Mouse (Mus musculus) liver, embryonic 12.5 days (tissue): Measurements from ENCODE around the gene Rnf145. TPM values are rescaled to one million over a fixed set of nuclear protein-coding genes. Genes with fewer than 3 reads are reported as not detected.

ENCODE experiments used
- ATAC-seq: fragments of 200-750 bp; cut with Nextera tagmentation; 2 replicates; pipeline ENCODE4 v1.8.0; 2017; ENCODE audit warnings: moderate number of reproducible peaks, mild to moderate bottlenecking, moderate library complexity
- H3K27ac ChIP-seq: fragments of 300-500 bp; sonication (generic); 2 replicates; pipeline ENCODE4 v1.5.1; 2016; ENCODE audit warnings: mild to moderate bottlenecking
- H3K27me3 ChIP-seq: fragments of 300-500 bp; sonication (generic); replicated peaks from 2 replicates; pipeline ENCODE4 v1.6.1; 2016; ENCODE audit warnings: mild to moderate bottlenecking, moderate library complexity
- H3K36me3 ChIP-seq: fragments of 300-500 bp; sonication (generic); 2 replicates; pipeline ENCODE4 v1.6.1; 2016; ENCODE audit warnings: mild to moderate bottlenecking, moderate library complexity
- H3K4me1 ChIP-seq: fragments of 300-500 bp; sonication (generic); 2 replicates; pipeline ENCODE4 v1.6.1; 2016
- H3K4me2 ChIP-seq: fragments of 300-500 bp; sonication (generic); 2 replicates; pipeline ENCODE4 v1.6.1; 2016; ENCODE audit warnings: mild to moderate bottlenecking, moderate library complexity
- H3K4me3 ChIP-seq: fragments of 300-500 bp; sonication (generic); 2 replicates; pipeline ENCODE4 v1.5.1; 2016; ENCODE audit warnings: mild to moderate bottlenecking, moderate library complexity
- H3K9ac ChIP-seq: fragments of 300-500 bp; sonication (generic); 2 replicates; pipeline ENCODE4 v1.6.1; 2016; ENCODE audit warnings: mild to moderate bottlenecking, moderate library complexity
- H3K9me3 ChIP-seq: fragments of 300-500 bp; sonication (generic); replicated peaks from 2 replicates; pipeline ENCODE4 v1.6.1; 2016; ENCODE audit warnings: mild to moderate bottlenecking, moderate library complexity
- WGBS: fragments of 180-500 bp; shearing (Covaris S2); methylation state at CpG from one replicate; pipeline ENCODE4 v1.1.7; 2016; ENCODE audit not compliant: insufficient replicate concordance; 5-methylcytosine and 5-hydroxymethylcytosine counted together
- polyA plus RNA-seq: library from polyadenylated mRNA; unstranded; fragments of >200 nt; fragmentation: Nextera tagmentation; extraction: Ambion mirVana; gene quantifications from 2 replicates; pipeline ENCODE4 v1.2.1, GENCODE M21; 2016

The Rnf145 gene
- polyA plus RNA-seq, 1 experiment from 2014 or later = 64.7 TPM

DNA sequence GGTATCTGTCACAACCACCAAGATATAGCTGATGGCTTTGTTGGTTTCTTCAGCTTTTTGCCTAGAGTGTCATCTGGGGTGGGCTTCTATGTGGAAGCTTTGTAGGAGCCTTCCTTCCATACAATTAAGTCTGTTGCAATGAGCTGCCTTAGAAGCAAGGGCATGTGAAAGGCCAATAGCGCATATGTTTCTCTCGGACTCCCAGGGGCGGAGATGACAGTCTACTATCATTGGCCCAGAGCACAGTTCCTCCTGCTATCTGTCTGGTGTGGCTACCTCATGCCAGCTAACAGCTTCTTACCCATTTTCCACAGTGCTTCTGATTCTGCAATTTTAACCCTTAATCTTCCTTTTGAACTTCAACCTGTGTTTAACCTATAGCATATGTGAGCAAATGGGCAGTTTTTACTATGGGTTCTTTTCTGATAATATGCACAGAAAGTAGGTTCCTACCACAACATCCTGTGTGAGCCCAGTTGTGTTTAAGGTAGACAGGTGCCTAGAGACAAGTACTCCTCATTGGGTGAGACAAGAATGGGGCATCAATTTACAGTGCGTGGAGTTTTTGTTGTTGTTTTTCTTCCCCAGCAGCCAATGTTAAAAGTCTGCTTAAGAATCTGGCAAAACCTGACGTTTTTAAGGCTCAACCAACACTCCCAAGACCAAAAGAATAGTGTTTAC is 24.0 kb upstream of the Rnf145 start:
- Histone ChIP-seq H3K36me3 (no peaks in the 10 kb centered on the region), H3K27me3 (no peaks in the 10 kb centered on the region), H3K27ac (peak overlapping the region; percentile 69), H3K4me2 (peak overlapping the region; percentile 33; the same call in 1 of the 2 replicates), H3K4me3 (no peak overlapping the region), H3K4me1 (peaks cover 45% of the 10 kb centered on the region), H3K9me3 (no peaks in the 10 kb centered on the region), H3K9ac (no peak overlapping the region)
- WGBS = 54% methylated on average over 5 of the region's 5 CpGs
- peak; percentile 91 for ATAC-seq

GRCm38 (mm10) chr11:44496217-44496616 is 22.5 kb upstream of the Rnf145 start:
- 68% methylated on average over 3 of the region's 3 CpGs for WGBS
- Histone ChIP-seq H3K4me3 (no peak overlapping the region), H3K27ac (peak overlapping the region; percentile 61), H3K9ac (0 out of 2 replicates have a peak overlapping the region, but pooled peaks have one; percentile 14), H3K9me3 (no peaks in the 10 kb centered on the region), H3K27me3 (0 out of 2 replicates have a peak, but pooled peaks cover 4% of the 10 kb centered on the region), H3K4me2 (no peak overlapping the region), H3K4me1 (peaks cover 45% of the 10 kb centered on the region), H3K36me3 (no peaks in the 10 kb centered on the region)
- no peak for ATAC-seq

GRCm38 (mm10) chr11:44498412-44499272 is 20.1 kb upstream of the Rnf145 start:
- WGBS = 58% methylated on average over 13 of the region's 13 CpGs

GRCm38 (mm10) chr11:44500966-44501365 is 17.8 kb upstream of the Rnf145 start:
- ATAC-seq = no peak
- 68% methylated on average over 7 of the region's 7 CpGs for WGBS
- Histone ChIP-seq H3K4me1 (peaks cover 35% of the 10 kb centered on the region), H3K27ac (no peak overlapping the region), H3K9ac (no peak overlapping the region), H3K4me2 (no peak overlapping the region), H3K27me3 (0 out of 2 replicates have a peak, but pooled peaks cover 4% of the 10 kb centered on the region), H3K36me3 (no peaks in the 10 kb centered on the region), H3K9me3 (no peaks in the 10 kb centered on the region), H3K4me3 (no peak overlapping the region)

More at GRCm38 (mm10) chr11:44498412-44499272, 20.1 kb upstream of the Rnf145 start:
- H3K27me3 ChIP-seq = 0 out of 2 replicates have a peak, but pooled peaks cover 4% of the 10 kb centered on the region
- H3K4me2 ChIP-seq = no peak overlapping the region
- no peaks in the 10 kb centered on the region for H3K36me3 ChIP-seq
- ATAC-seq = 0 out of 2 replicates have a peak, but pooled peaks have one; percentile 16
- no peak overlapping the region for H3K9ac ChIP-seq
- no peak overlapping the region for H3K4me3 ChIP-seq
- no peaks in the 10 kb centered on the region for H3K9me3 ChIP-seq
- H3K27ac ChIP-seq = peak overlapping the region; percentile 46
- H3K4me1 ChIP-seq = peaks cover 45% of the 10 kb centered on the region

DNA sequence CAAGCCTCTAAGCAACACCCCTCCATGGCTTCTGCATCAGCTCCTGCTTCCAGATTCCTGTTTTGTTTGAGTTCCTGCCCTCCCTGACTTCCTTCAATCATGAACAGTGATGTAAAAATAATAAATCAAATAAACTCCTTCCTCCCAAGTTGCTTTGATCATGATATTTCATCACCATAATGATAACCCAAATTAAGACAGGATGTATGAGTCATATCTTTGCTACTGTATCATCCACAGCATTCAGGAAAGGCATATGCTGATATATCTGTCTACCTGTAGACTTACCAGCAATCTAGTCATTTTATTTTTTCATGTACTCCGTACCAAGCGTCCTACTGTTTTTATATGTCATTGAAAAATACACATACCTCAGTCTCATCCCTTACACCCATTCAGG is 17.3 kb upstream of the Rnf145 start:
- H3K36me3 ChIP-seq = no peaks in the 10 kb centered on the region
- no peak overlapping the region for H3K27ac ChIP-seq
- H3K9ac ChIP-seq = no peak overlapping the region
- H3K4me1 ChIP-seq = peaks cover 34% of the 10 kb centered on the region
- H3K4me2 ChIP-seq = no peak overlapping the region
- no peaks in the 10 kb centered on the region for H3K9me3 ChIP-seq
- H3K4me3 ChIP-seq = no peak overlapping the region
- ATAC-seq = no peak
- WGBS = 89% methylated on average over 2 of the region's 2 CpGs
- H3K27me3 ChIP-seq = 0 out of 2 replicates have a peak, but pooled peaks cover 4% of the 10 kb centered on the region

GRCm38 (mm10) chr11:44502931-44503330 is 15.8 kb upstream of the Rnf145 start:
- Histone ChIP-seq H3K27me3 (0 out of 2 replicates have a peak, but pooled peaks cover 4% of the 10 kb centered on the region), H3K36me3 (no peaks in the 10 kb centered on the region), H3K27ac (no peak overlapping the region), H3K4me3 (no peak overlapping the region), H3K9ac (no peak overlapping the region), H3K4me2 (no peak overlapping the region), H3K4me1 (peaks cover 32% of the 10 kb centered on the region), H3K9me3 (no peaks in the 10 kb centered on the region)
- no peak for ATAC-seq
- 67% methylated on average over 5 of the region's 5 CpGs for WGBS

GRCm38 (mm10) chr11:44504146-44504545 is 14.6 kb upstream of the Rnf145 start:
- WGBS = 89% methylated on average over 7 of the region's 7 CpGs
- no peak for ATAC-seq
- Histone ChIP-seq H3K4me3 (no peak overlapping the region), H3K4me2 (no peak overlapping the region), H3K27ac (0 out of 2 replicates have a peak overlapping the region, but pooled peaks have one; percentile 56), H3K9me3 (no peaks in the 10 kb centered on the region), H3K27me3 (0 out of 2 replicates have a peak, but pooled peaks cover 4% of the 10 kb centered on the region), H3K4me1 (peaks cover 30% of the 10 kb centered on the region), H3K36me3 (no peaks in the 10 kb centered on the region), H3K9ac (no peak overlapping the region)

GRCm38 (mm10) chr11:44504761-44505160 is 14.0 kb upstream of the Rnf145 start:
- Histone ChIP-seq H3K36me3 (no peaks in the 10 kb centered on the region), H3K27ac (peak overlapping the region; percentile 56; the same call in 1 of the 2 replicates), H3K27me3 (0 out of 2 replicates have a peak, but pooled peaks cover 4% of the 10 kb centered on the region), H3K4me2 (no peak overlapping the region), H3K9ac (no peak overlapping the region), H3K4me3 (no peak overlapping the region), H3K4me1 (peaks cover 34% of the 10 kb centered on the region), H3K9me3 (no peaks in the 10 kb centered on the region)
- ATAC-seq = no peak
- 71% methylated on average over 3 of the region's 3 CpGs for WGBS

- H3K4me2 ChIP-seq = peak overlapping the region; percentile 63
- peak; percentile 89 for ATAC-seq
- peak overlapping the region; percentile 71 for H3K9ac ChIP-seq
- peaks cover 74% of the 10 kb centered on the region for H3K4me1 ChIP-seq
- H3K36me3 ChIP-seq = no peaks in the 10 kb centered on the region
- no peaks in the 10 kb centered on the region for H3K27me3 ChIP-seq
- no peaks in the 10 kb centered on the region for H3K9me3 ChIP-seq
- H3K4me3 ChIP-seq = peak overlapping the region; percentile 25
- H3K27ac ChIP-seq = peak overlapping the region; percentile 96
- 17% methylated on average over 4 of the region's 4 CpGs for WGBS
Measured at GRCm38 (mm10) chr11:44508876-44509275, 9.9 kb upstream of the Rnf145 start.

DNA sequence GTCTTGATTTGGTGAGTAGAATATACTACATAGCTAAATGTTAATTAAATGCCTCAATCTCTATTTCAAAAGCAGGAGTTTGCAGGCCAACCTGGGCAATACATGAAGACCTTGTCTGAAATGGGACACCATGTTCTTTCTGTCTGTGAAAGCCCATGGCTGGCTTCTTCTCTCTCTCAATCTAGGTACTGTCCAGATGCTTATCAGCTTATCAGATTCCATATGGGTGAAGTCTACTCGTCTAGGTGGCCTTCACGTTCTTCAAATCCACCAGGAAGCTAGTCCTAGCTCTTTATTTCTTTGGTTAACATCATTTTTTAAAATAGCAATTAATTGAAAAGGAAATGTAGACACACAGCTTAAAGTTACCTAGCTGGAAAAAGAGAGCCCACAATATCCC is 8.9 kb upstream of the Rnf145 start:
- Histone ChIP-seq H3K9ac (peak overlapping the region; percentile 64), H3K27ac (peak overlapping the region; percentile 96)
- WGBS = 36% methylated on average over 2 of the region's 2 CpGs

DNA sequence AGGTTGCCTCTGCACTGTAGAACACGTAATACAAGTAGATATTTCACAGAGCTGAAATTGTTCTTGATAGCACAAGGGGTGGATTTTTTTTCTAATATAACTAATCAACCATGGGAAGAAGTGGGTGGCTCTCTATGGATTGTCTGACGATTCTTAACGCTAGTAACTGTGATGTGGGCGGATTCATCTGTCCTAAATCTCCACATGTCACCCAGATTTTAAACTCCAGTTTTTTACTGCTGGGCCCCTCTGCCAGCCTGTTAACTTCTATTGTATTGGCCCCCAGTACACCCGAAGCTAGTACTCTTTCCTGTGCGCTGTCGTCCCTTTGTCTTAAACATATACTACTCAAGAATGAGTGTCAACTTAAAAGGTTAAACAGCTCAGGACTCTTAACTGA is 8.4 kb upstream of the Rnf145 start:
- H3K4me3 ChIP-seq = peak overlapping the region; percentile 4; the same call in 1 of the 2 replicates
- H3K9ac ChIP-seq = peak overlapping the region; percentile 64; the same call in 1 of the 2 replicates
- no peaks in the 10 kb centered on the region for H3K9me3 ChIP-seq
- ATAC-seq = no peak
- peaks cover 83% of the 10 kb centered on the region for H3K4me1 ChIP-seq
- no peaks in the 10 kb centered on the region for H3K27me3 ChIP-seq
- peak overlapping the region; percentile 96 for H3K27ac ChIP-seq
- 55% methylated on average over 7 of the region's 7 CpGs for WGBS
- H3K4me2 ChIP-seq = peak overlapping the region; percentile 63
- no peaks in the 10 kb centered on the region for H3K36me3 ChIP-seq

More for the DNA sequence above, 8.9 kb upstream of the Rnf145 start:
- Histone ChIP-seq H3K27me3 (no peaks in the 10 kb centered on the region), H3K4me3 (peak overlapping the region; percentile 24; the same call in 1 of the 2 replicates), H3K9me3 (no peaks in the 10 kb centered on the region), H3K36me3 (no peaks in the 10 kb centered on the region), H3K4me1 (peaks cover 78% of the 10 kb centered on the region), H3K4me2 (peak overlapping the region; percentile 63)
- ATAC-seq = no peak
